Mouse (Mus musculus): ENCODE results near the gene Pa2g4. TPM values are rescaled to one million over a fixed set of nuclear protein-coding genes. Genes with fewer than 3 reads are reported as not detected.

Gene Pa2g4
- polyA plus RNA-seq, 1 experiment from 2014 or later = 125 TPM

GRCm38 (mm10) chr10:128590193-128590690, 24.5 kb upstream of the Pa2g4 start:
- Histone ChIP-seq H3K9me3 (no peaks in the 10 kb centered on the region), H3K36me3 (no peaks in the 10 kb centered on the region), H3K4me2 (peak overlapping the region; percentile 99), H3K9ac (peak overlapping the region; percentile 80), H3K27me3 (replicated peaks) (peaks cover 40% of the 10 kb centered on the region), H3K4me1 (peaks cover 28% of the 10 kb centered on the region), H3K4me3 (peak overlapping the region; percentile 77), H3K27ac (replicated peaks) (0 out of 2 replicates have a peak overlapping the region, but pooled peaks have one; percentile 32)
- WGBS = under 1% methylated on average over 43 of the region's 43 CpGs
- ATAC-seq (ENCODE audit: extremely low read depth, insufficient number of reproducible peaks, low FRiP score, low TSS enrichment) = no peak; the same call in 1 of the 2 replicates

GRCm38 (mm10) chr10:128589464-128590192, 23.8 kb upstream of the Pa2g4 start, which contains the start of gene Erbb3:
TSS of gene Erbb3 (minus strand) at chr10:128589652.
- WGBS = under 1% methylated on average over 42 of the region's 43 CpGs
- H3K27ac ChIP-seq (replicated peaks) = peak within 1 kb of the TSS; percentile 39
- peaks cover 46% of the 10 kb centered on the region for H3K27me3 ChIP-seq (replicated peaks)
- H3K4me3 ChIP-seq = peak within 1 kb of the TSS; percentile 77
- no peaks in the 10 kb centered on the region for H3K36me3 ChIP-seq
- H3K9ac ChIP-seq = peak within 1 kb of the TSS; percentile 80
- H3K9me3 ChIP-seq = no peaks in the 10 kb centered on the region
- peaks cover 28% of the 10 kb centered on the region for H3K4me1 ChIP-seq
- 0 out of 2 replicates have a peak, but pooled peaks have one; percentile 5 for ATAC-seq (ENCODE audit: extremely low read depth, insufficient number of reproducible peaks, low FRiP score, low TSS enrichment)
- H3K4me2 ChIP-seq = peak within 1 kb of the TSS; percentile 99

GRCm38 (mm10) chr10:128588775-128589463, 23.1 kb upstream of the Pa2g4 start:
- Histone ChIP-seq H3K4me3 (peak overlapping the region; percentile 77), H3K36me3 (no peaks in the 10 kb centered on the region), H3K9ac (peak overlapping the region; percentile 80), H3K27me3 (replicated peaks) (peaks cover 49% of the 10 kb centered on the region), H3K4me1 (peaks cover 35% of the 10 kb centered on the region), H3K27ac (replicated peaks) (peak overlapping the region; percentile 39), H3K9me3 (no peaks in the 10 kb centered on the region), H3K4me2 (peak overlapping the region; percentile 99)
- WGBS = 2% methylated on average over 23 of the region's 23 CpGs
- ATAC-seq (ENCODE audit: extremely low read depth, insufficient number of reproducible peaks, low FRiP score, low TSS enrichment) = 0 out of 2 replicates have a peak, but pooled peaks have one; percentile 5

GRCm38 (mm10) chr10:128588136-128588535, 22.3 kb upstream of the Pa2g4 start:
- Histone ChIP-seq H3K36me3 (no peaks in the 10 kb centered on the region), H3K9ac (no peak overlapping the region), H3K27me3 (replicated peaks) (peaks cover 49% of the 10 kb centered on the region), H3K9me3 (no peaks in the 10 kb centered on the region), H3K4me3 (peak overlapping the region; percentile 77), H3K4me1 (peaks cover 43% of the 10 kb centered on the region), H3K27ac (replicated peaks) (peak overlapping the region; percentile 39; the same call in 1 of the 2 replicates), H3K4me2 (peak overlapping the region; percentile 99)
- no peak for ATAC-seq (ENCODE audit: extremely low read depth, insufficient number of reproducible peaks, low FRiP score, low TSS enrichment)
- WGBS = 22% methylated on average over 1 of the region's 1 CpGs

GRCm38 (mm10) chr10:128587697-128588096, 21.9 kb upstream of the Pa2g4 start:
- no peak for ATAC-seq (ENCODE audit: extremely low read depth, insufficient number of reproducible peaks, low FRiP score, low TSS enrichment)
- no peaks in the 10 kb centered on the region for H3K9me3 ChIP-seq
- no peak overlapping the region for H3K4me3 ChIP-seq
- 54% methylated on average over 8 of the region's 8 CpGs for WGBS
- H3K4me2 ChIP-seq = peak overlapping the region; percentile 99
- no peaks in the 10 kb centered on the region for H3K36me3 ChIP-seq
- 0 out of 2 replicates have a peak overlapping the region, but pooled peaks have one; percentile 4 for H3K27ac ChIP-seq (replicated peaks)
- H3K27me3 ChIP-seq (replicated peaks) = peaks cover 49% of the 10 kb centered on the region
- no peak overlapping the region for H3K9ac ChIP-seq
- H3K4me1 ChIP-seq = peaks cover 45% of the 10 kb centered on the region

- no peaks in the 10 kb centered on the region for H3K9me3 ChIP-seq
- 0 out of 2 replicates have a peak overlapping the region, but pooled peaks have one; percentile 29 for H3K27ac ChIP-seq (replicated peaks)
- 0 out of 2 replicates have a peak overlapping the region, but pooled peaks have one; percentile 1 for H3K4me3 ChIP-seq
- 44% methylated on average over 4 of the region's 4 CpGs for WGBS
- no peaks in the 10 kb centered on the region for H3K36me3 ChIP-seq
- peak overlapping the region; percentile 37; the same call in 1 of the 2 replicates for H3K9ac ChIP-seq
- peaks cover 49% of the 10 kb centered on the region for H3K27me3 ChIP-seq (replicated peaks)
- no peak for ATAC-seq (ENCODE audit: extremely low read depth, insufficient number of reproducible peaks, low FRiP score, low TSS enrichment)
- H3K4me1 ChIP-seq = peaks cover 45% of the 10 kb centered on the region
- peak overlapping the region; percentile 99; the same call in 1 of the 2 replicates for H3K4me2 ChIP-seq
Measured at GRCm38 (mm10) chr10:128587120-128587519, 21.3 kb upstream of the Pa2g4 start.

GRCm38 (mm10) chr10:128586546-128586945, 20.8 kb upstream of the Pa2g4 start:
- no peak overlapping the region for H3K27ac ChIP-seq (replicated peaks)
- H3K36me3 ChIP-seq = peaks cover 1% of the 10 kb centered on the region; the same call in 1 of the 2 replicates
- H3K9me3 ChIP-seq = no peaks in the 10 kb centered on the region
- H3K4me3 ChIP-seq = no peak overlapping the region
- H3K4me2 ChIP-seq = peak overlapping the region; percentile 99; the same call in 1 of the 2 replicates
- H3K9ac ChIP-seq = peak overlapping the region; percentile 37; the same call in 1 of the 2 replicates
- 17% methylated on average over 1 of the region's 1 CpGs for WGBS
- no peak for ATAC-seq (ENCODE audit: extremely low read depth, insufficient number of reproducible peaks, low FRiP score, low TSS enrichment)
- peaks cover 41% of the 10 kb centered on the region for H3K4me1 ChIP-seq
- H3K27me3 ChIP-seq (replicated peaks) = peaks cover 49% of the 10 kb centered on the region

GRCm38 (mm10) chr10:128584386-128584785, 18.6 kb upstream of the Pa2g4 start:
- Histone ChIP-seq H3K4me3 (no peak overlapping the region), H3K4me2 (peak overlapping the region; percentile 63), H3K9ac (0 out of 2 replicates have a peak overlapping the region, but pooled peaks have one; percentile 78), H3K27me3 (replicated peaks) (peaks cover 49% of the 10 kb centered on the region), H3K36me3 (peaks cover 6% of the 10 kb centered on the region; the same call in 1 of the 2 replicates), H3K9me3 (no peaks in the 10 kb centered on the region), H3K4me1 (peaks cover 37% of the 10 kb centered on the region), H3K27ac (replicated peaks) (no peak overlapping the region)
- ATAC-seq (ENCODE audit: extremely low read depth, insufficient number of reproducible peaks, low FRiP score, low TSS enrichment) = no peak
- WGBS = 15% methylated on average over 4 of the region's 4 CpGs

- Histone ChIP-seq H3K4me2 (peak overlapping the region; percentile 63), H3K9me3 (no peaks in the 10 kb centered on the region), H3K9ac (peak overlapping the region; percentile 78), H3K27me3 (replicated peaks) (peaks cover 42% of the 10 kb centered on the region), H3K36me3 (peaks cover 6% of the 10 kb centered on the region; the same call in 1 of the 2 replicates), H3K4me3 (peak overlapping the region; percentile 43), H3K27ac (replicated peaks) (peak overlapping the region; percentile 76), H3K4me1 (peaks cover 29% of the 10 kb centered on the region)
- WGBS = 14% methylated on average over 7 of the region's 7 CpGs
- ATAC-seq (ENCODE audit: extremely low read depth, insufficient number of reproducible peaks, low FRiP score, low TSS enrichment) = peak; percentile 75
Measured at GRCm38 (mm10) chr10:128583644-128584043, 17.9 kb upstream of the Pa2g4 start.

GRCm38 (mm10) chr10:128579731-128580130, 13.9 kb upstream of the Pa2g4 start:
- H3K4me1 ChIP-seq = peaks cover 18% of the 10 kb centered on the region
- H3K4me3 ChIP-seq = no peak overlapping the region
- H3K27me3 ChIP-seq (replicated peaks) = peaks cover 4% of the 10 kb centered on the region; the same call in 1 of the 2 replicates
- WGBS = 71% methylated on average over 4 of the region's 4 CpGs
- peaks cover 32% of the 10 kb centered on the region for H3K36me3 ChIP-seq
- H3K9ac ChIP-seq = no peak overlapping the region
- no peak overlapping the region for H3K4me2 ChIP-seq
- H3K9me3 ChIP-seq = no peaks in the 10 kb centered on the region
- no peak overlapping the region for H3K27ac ChIP-seq (replicated peaks)
- ATAC-seq (ENCODE audit: extremely low read depth, insufficient number of reproducible peaks, low FRiP score, low TSS enrichment) = no peak

GRCm38 (mm10) chr10:128579298-128579697, 13.5 kb upstream of the Pa2g4 start:
- peaks cover 33% of the 10 kb centered on the region for H3K36me3 ChIP-seq
- H3K9me3 ChIP-seq = no peaks in the 10 kb centered on the region
- no peak overlapping the region for H3K27ac ChIP-seq (replicated peaks)
- H3K4me3 ChIP-seq = no peak overlapping the region
- H3K27me3 ChIP-seq (replicated peaks) = peaks cover under 1% of the 10 kb centered on the region; the same call in 1 of the 2 replicates
- no peak overlapping the region for H3K9ac ChIP-seq
- 72% methylated on average over 3 of the region's 3 CpGs for WGBS
- peaks cover 15% of the 10 kb centered on the region for H3K4me1 ChIP-seq
- no peak for ATAC-seq (ENCODE audit: extremely low read depth, insufficient number of reproducible peaks, low FRiP score, low TSS enrichment)
- no peak overlapping the region for H3K4me2 ChIP-seq
